Mouse (Mus musculus): ENCODE measurements around the gene Mindy3.

Mindy3 gene

DNA sequence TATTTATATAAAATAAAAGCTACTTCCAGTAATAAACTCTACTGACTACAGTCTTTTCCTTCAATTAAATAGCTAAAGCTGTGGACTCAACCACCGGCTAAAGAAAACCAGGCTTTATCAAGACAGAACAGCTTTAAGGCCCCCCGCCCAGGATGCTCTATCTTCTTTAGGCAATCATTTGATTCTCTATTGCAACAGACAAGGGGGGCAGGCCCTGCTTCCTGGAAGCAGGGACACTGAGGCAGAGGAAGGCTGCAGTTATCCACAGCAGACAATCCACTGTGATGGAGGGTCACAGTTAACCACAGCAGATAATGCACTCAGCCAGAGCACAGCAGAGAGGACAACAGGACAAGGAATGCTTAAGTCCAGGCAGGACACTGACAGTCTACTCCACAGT lies 46.4 kb downstream of the Mindy3 start:
- in situ Hi-C loops (cut with MboI, MseI) = no loop called here

DNA sequence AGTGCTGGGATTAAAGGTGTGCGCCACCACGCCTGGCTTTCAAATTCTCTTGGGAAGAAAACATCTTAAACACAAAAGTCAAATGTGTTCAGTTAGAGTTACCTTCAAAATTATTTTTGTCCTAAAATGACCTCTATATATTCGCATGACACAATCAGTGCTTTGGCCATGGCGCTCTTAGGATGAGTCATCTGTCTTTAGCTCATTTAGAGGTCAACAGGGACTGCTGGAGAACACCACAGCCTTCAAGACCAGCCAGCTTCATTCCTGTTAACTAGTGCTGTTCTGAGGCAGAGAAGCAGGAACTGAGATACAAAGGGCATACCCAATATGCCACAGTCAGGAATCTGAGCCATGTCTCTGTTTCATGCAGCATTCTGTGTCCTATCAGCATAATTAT lies 47.9 kb downstream of the Mindy3 start:
- in situ Hi-C loops (cut with MboI, MseI) = no loop called here

DNA sequence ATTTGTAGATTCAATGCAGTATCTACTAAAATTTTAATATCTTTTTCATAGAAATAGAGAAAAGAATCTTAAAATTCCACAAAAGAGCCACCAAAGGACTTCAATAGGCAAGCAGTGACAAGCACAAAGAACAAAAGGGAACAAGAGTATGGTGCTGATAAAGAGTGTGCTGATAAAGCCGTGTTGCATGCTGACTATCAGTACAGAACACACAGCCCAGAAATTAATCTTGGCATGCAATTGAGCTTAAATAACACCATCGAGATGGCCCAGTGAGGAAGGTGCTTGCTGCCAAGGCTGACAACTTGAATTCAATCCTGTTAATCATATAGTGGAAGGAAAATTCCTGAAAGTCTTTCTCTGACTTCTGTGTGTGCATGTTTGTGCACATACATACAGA lies 50.8 kb downstream of the Mindy3 start:
- in situ Hi-C loops (cut with MboI, MseI) = no loop called here

DNA sequence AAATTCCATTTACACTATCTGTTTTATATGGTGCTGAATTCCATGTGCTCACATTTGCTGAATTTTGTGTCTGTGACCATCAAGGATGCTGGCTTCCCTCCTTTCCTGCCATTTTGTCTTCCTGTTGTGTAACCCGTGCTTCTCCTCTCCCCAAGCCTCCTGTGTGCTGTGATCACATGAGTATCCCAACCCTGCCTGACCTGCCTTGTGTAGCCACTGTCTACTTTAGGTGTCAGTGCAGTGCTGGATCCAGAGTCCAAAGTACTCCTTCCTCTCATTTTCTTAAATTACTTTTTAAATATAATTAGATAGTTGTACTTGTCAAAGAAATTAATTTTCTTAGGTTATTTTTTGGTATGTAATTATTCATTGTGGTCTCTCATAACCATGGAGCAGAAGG lies 51.3 kb downstream of the Mindy3 start:
- in situ Hi-C loops (cut with MboI, MseI) = no loop called here

DNA sequence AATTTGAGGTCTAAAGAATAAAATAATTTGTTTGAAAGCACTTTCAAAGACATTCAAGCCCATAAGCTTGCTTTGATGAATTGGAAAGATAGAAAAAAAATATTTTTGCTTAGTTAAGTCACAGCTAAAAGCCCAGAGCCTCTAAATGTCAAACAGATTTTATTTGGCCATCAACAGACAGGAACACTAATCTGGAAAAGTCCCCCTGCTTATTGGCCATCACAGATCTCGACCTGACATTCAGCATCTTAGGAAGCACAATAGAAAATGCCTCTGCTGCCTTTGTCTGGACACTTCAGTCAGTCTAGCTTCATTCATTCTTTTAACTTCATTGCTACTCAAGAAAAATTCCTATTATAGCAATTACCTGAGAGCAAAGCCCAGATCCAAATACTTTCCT lies 58.0 kb downstream of the Mindy3 start:
- in situ Hi-C loops (cut with MboI, MseI) = no loop called here

DNA sequence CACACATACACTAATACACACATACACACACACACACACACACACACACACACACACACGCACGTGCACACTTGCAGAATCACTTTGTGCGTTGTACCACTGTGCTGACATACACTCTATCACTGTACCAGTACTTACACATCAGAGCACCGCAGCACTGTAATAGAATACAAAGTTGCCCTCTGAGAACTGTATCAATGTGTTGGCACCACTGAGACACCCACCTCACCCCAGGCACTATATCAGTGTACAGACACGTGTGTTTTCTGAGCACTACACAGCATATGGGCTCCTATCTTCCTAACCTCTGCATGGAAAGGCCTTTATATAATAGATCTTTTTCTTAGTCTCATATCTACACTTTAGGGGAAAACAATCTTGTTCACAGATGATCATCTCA lies 64.4 kb downstream of the Mindy3 start:
- in situ Hi-C loops (cut with MboI, MseI) = loop anchor here (10.0 kb wide), 1 partner anchor 1880 kb away; no protein-coding TSS in a partner anchor

DNA sequence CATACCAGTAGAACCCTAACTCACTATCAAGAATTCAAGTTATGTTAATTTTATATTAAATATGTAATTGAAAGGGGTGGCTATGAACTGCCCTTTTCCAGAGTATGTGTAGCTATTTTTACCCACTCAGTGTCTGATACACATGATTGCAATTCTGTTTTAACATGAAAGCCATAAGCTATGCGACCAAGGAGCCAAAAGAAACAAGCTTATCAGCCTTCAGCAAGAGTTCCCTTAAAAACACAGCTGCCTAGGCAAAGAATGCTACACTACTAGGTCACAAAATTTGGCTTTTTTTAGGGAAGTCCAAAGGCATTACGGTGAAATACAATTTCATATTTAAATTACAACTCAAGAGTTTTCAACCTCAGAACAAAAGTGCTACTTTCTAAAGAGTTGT lies 70.4 kb downstream of the Mindy3 start:
- in situ Hi-C loops (cut with MboI, MseI) = no loop called here

DNA sequence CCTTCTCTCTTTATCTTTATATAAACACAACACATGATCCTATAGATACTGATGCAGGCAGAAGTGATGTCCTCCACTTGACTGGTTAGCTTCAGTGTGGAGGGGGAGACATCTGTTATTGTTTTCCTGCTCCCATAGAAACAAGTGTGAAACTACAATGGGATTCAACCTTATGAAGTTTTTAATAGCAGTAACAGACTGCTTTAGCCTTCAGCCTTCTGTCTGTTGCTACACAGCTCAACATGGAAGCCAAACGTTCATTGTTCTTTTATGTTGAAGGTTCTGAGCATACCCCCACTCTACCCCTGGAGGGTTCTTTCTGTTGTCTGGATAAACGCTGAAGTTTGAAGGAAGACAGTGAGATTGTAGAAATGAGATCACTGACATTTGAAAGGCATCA lies 87.3 kb downstream of the Mindy3 start:
- in situ Hi-C loops (cut with MboI, MseI) = no loop called here

DNA sequence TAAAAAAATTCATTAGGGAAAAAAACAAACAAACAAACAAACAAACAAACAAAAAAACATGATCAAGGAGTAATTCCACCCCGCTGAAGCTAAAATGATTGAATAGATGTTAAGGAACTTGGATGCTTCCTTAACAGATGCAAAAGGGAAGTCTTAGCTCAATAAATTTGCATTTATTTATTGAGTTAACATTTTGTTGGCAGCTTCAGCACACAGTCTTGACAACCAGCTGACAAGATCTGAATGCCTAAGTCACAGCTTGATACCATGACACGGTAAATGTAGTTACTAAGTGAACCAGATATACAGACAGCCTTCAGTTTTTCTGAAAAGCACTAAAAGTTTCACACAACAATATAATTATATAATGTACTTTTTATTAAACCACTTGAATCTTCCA lies 89.7 kb downstream of the Mindy3 start:
- in situ Hi-C loops (cut with MboI, MseI) = no loop called here

DNA sequence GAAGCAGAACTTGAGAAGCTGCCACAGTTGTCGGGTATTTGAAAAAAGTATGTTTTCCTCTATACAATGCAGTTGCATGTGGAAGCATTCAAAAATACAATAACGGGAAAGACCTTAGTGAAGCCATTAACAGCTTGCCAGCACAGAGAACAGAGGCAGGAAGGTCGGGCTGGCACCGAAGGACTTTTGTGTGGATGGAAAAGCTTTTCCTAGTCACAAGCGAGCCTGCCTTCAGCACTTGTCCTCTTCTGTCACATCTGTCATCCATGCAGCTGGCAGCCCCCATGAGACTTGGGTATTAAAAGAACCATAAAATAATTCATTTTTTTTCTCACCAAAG lies 90.2 kb downstream of the Mindy3 start:
- in situ Hi-C loops (cut with MboI, MseI) = no loop called here

DNA sequence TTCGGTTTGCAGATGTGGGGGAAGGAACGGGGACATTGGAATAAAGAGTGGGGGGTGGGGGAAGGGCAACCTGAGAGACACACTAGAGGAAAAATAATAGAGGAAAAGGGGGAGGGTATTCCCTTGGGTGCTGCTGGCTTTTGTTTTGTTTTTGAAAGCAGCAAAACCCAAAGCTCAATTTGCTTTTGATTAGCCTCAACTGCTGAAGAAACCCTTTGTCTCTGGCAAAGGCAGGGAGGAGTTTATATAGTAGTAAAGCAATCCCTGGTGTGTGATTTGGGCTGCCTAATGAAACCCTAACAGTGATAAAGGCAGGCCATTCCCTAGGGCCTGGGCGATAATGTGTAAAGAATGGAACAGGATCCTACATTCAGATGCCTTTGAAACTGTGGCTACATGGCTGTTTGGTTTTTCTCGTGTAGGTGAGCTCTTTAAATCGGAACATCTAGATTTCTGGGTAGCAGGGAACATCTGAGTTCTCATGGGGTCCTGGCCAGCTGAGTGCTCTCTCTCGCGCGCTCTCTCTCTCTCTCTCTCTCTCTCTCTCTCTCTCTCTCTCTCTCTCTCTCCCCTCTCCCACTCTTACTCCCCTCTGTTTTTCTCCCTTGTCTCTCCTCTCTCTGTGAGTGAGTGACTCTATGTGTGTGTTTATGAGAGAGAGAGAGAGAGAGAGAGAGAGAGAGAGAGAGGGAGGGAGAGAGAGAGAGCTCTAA lies 90.8 kb downstream of the Mindy3 start:
- in situ Hi-C loops (cut with MboI, MseI) = no loop called here

DNA sequence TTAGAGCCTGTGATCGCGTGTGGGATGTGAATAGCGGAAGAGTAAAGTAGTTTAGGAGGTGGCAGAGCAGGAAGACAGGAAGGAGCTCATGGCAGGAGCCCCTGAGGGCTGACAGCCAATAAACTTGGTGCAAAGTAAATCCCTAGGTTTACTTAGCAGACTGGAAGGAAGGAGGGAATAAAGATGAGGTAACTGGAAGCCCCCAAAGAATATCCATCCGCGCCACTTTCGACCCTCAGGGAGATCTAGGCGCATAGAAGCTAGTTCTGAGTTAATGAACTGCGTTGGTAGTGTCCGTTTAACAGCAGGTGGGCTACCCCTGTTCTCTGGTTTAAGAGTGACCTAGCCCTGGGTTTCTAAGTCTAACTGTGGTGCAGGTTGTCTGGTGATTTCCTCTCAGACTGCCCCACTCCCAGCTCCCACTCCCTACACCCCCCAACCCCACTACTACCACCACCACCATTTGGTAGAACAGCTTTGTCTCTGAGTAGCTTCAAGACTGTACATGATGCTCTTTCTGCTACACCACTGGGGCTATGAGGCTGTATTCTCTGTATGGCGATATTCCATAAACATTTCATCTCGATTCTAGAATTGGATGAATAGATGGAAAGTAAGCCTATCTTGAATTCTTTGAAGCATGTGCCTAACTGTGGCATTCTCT lies 91.4 kb downstream of the Mindy3 start:
- in situ Hi-C loops (cut with MboI, MseI) = no loop called here

DNA sequence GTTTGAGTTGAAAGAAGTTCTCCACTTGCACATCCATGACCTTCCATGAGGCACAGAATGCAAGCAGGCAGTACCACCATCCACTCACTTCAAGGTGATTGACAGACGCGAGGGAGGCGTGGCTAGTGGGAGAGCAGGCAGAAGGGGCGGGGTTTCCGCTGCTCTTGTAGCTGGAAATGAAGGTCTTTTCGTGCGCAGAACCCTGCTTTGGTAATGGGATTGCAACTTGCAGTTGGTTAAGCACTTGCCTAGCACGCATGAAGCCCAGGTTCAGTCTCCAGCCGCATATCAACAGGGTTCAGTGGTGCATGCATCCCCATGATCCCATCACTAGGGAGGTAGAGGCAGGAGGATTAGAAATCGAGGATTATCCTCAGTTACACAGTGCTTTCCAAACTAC lies 92.1 kb downstream of the Mindy3 start:
- in situ Hi-C loops (cut with MboI, MseI) = no loop called here

DNA sequence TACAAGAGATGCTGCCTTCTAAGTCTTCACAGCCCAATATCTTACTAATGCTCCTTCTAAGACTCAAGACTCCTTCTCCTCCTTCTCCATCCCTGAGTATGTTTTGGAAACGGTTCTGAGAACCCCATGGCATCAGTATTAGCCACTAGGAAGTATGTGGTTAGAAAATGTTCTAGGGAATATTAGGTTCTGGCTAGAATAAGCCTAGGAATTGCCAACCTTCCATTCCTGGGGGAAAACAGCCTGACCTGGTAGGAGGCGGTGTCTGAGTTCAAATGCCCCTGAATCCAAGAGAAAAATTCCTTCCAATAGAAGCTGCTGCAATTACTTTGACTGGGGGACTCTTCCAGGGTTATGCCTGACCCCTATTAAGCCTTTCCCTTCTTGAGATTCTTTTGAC lies 93.4 kb downstream of the Mindy3 start:
- in situ Hi-C loops (cut with MboI, MseI) = no loop called here

DNA sequence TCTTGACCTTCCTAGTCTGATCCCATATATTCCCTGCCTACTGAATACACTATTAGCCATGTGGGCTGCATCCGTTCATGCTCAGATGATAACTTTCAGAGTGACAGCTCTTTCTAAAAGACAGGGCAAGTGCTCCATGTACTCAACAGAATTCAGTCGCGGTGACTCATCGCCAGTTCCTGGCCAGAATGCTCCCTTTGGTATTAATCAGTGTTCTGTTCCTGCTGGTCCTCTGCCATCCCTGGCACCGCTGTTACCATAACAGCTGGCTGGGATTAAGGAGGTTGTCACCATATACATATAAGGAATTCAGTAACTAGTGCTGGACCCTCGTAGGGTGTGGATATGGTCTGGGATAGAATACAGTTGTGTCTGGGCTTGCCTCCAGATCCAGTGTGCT lies 93.9 kb downstream of the Mindy3 start:
- in situ Hi-C loops (cut with MboI, MseI) = no loop called here

DNA sequence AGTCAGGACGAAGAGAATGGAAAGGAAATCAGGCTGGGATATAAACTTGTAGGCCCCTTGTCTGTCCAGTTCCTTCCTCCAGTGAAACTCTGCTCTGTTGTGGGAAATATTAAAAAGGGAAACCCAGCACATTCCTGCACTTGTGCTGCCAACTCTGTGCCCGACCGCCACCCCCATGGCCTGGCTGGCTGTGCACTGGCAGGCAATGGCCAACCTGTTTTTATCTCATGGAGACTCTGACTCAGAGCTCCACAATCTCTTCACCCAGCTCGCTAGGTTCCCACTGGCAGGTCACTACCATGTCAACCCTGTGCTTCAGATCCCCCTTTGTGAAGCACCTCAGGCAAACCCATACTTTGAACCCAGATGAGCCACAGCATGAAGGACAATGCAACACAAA lies 98.4 kb downstream of the Mindy3 start:
- in situ Hi-C loops (cut with MboI, MseI) = no loop called here

DNA sequence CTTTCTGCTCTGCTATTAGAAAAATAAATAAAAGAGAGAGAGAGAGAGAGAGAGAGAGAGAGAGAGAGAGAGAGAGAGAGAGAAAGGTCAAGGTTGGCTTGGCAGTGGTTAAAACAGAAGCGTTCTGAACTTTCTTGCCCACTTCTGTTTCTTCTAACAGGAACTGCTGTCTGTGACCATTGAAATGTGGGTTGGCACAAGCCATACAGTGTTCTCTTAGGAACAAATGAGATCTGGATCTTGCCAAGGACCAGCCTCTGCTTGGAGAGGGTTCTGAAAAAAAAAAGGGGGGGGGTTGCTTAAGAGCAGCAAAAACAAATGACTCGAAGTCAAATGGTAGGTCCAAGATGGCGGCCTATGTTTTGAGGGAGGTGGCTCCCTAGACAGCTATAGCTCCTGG lies 100.6 kb downstream of the Mindy3 start:
- in situ Hi-C loops (cut with MboI, MseI) = no loop called here

DNA sequence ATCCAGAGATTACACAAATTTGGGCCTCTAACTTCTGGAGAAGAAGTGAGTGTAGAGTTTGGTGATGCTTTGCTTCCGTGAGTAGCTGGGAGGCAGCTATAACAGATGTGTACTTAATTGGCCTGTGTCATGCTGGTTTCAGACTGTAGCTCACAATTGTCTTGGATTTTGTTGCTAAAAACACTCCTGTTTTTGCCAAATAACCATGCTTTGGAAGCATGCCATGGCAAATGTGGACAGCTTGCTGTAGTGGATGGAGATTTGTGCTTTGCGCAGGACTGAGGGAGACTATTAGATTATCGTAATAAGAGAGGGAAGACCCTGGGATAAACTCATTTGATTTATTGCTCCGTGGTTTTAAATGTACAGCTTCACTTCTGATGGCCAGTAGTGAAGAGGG lies 101.2 kb downstream of the Mindy3 start:
- in situ Hi-C loops (cut with MboI, MseI) = no loop called here

DNA sequence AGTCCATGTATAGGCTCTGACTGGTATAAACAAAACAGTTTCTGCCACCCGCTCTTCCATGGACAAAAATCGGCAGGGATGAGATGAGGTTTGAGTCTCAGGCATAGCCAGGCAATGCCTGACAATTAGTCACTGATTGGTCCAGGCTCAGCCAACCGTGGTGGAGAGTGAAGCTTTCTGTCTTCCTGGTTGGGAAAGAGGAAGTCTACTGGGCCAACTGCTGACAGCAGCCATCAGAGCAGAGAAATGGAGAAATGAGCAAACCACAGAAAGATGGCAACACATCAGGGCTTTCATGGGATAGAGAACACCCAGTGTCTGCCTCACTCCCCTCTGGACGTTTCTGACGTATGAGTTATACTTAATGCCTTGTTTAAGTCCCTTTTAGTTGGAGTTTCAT lies 101.9 kb downstream of the Mindy3 start:
- in situ Hi-C loops (cut with MboI, MseI) = no loop called here

DNA sequence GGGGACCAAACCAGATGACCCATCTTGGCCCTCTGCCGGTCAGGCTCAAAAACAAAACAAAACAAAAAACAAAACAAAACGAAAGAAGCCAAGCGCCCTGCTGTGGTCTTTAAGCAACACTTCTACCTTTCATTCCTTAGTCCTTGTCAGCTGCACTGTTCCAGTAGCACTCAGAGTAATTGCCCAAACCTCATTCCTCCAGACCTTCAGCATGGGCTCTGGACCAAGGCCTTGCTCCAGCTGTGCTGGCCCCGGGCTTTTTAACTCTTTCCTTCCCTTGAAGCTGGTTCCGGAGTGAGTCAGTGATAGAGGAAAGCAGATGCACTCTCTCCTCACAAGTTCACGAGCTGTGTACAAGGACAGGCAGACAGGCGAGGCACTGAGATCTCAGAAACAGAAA lies 102.9 kb downstream of the Mindy3 start:
- in situ Hi-C loops (cut with MboI, MseI) = no loop called here

DNA sequence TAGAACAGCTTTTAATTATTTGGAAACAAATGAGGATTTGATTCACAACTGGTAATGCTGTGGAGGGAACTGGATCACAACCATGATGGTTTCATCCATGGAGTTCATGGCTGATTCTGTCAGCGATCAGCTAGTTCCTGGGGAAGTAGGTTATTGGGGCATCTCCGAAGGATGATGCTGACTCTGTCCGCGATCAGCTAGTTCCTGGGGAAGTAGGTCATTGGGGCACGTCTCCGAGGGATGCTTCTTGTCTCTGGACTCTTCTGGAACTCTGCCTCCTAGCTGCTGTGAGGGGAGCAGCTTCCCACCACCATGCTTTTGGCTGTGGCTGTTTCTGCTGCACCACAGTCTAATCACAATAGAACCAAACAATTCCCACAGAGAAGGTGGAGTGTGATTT lies 105.2 kb downstream of the Mindy3 start:
- in situ Hi-C loops (cut with MboI, MseI) = no loop called here

DNA sequence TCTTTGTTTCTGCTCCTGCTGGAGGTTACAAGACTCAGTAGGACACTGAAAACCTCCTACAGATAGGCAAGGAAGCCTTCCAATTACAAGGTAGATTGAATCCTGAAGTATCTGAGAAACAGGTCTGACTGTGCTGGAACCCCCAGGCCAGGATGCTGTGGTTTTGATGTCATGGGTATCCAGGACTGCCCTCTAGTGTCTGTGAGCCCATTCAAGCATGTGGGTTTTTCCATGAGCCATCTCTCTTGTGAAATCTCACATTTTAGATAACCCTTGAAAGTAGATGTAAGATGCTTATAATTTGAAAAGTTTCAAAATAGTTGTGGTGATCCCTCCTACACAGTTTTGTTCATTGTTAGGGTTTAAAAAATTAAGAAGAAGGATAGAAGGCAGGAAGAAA lies 110.8 kb downstream of the Mindy3 start:
- in situ Hi-C loops (cut with MboI, MseI) = loop anchor here (10.0 kb wide), 1 partner anchor 314 kb away; no protein-coding TSS in a partner anchor

DNA sequence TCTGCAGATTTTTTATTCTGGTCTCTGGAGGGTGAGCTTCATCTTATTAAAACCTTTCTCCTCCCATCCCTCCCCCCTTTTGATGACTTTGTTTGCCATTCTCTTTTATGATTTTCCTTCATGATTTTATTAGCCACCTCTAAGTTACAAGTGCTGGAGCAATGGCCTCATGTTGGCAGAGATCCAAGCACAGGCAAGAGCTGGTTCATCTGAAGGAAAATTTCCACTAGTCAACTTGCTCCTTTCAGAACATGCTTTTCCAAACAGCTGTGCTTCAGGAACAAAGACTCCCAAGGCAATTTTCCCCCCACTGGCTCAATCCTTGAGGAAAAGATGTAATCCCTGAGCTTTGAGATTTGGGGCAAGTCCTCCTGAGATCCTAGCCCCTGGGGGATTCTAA lies 112.0 kb downstream of the Mindy3 start:
- in situ Hi-C loops (cut with MboI, MseI) = loop anchor here (10.0 kb wide), 1 partner anchor 313 kb away; no protein-coding TSS in a partner anchor
